Comparison of ENCODE assay signal across 27 mouse cellular contexts in genomic region chr16:20442871-20443270, GRCm38 (mm10). TPM values are rescaled to one million over a fixed set of nuclear protein-coding genes. Genes with fewer than 3 reads are reported as not detected.
A peak's percentile ranks its signal among the peaks of the same experiment; 100 is the strongest.
DNase-seq lines count a peak whose midpoint lies in the region; ATAC-seq and TF ChIP-seq lines count a peak whose summit lies in the region.
"Had no signal": no experiment of that assay in that cellular context is flagged by ENCODE, and none has a peak within 500 bp of the region (broad histone marks: within the 10 kb centered on the region; RNA-seq: fewer than 3 reads in every experiment).

No protein-coding gene starts in this region.

- DNase-seq in gastrocnemius, adult 18-20 months (ENCODE audit: low spot score): peak; percentile 26
- no peak for DNase-seq in gastrocnemius, postnatal 14 days
- peak in 1 of 2 experiments; percentile 26 for DNase-seq in heart, adult 2 months
- DNase-seq in heart, postnatal 25 days (ENCODE audit: low spot score): no peak
- DNase-seq in kidney, adult 2 months: peak; percentile 54
- DNase-seq in thymus, postnatal 14 days: peak; percentile 23
- no peak for DNase-seq in thymus, adult 18-20 months
- DNase-seq: adrenal gland, postnatal 14 days; cerebellum, adult 11-12 months; cerebellum, adult 9-11 months; embryo, embryonic 11 days; kidney, adult 18-20 months; kidney, postnatal 4 days; retina, postnatal 1 day; right cerebral cortex, postnatal 14 days had no signal

- no peak overlapping the region for H3K9ac ChIP-seq in heart, adult 2 months (ENCODE audit: low read depth, low read length)
- H3K9ac ChIP-seq in kidney, embryonic 15.5 days: no peak overlapping the region
- H3K9ac ChIP-seq: embryonic facial prominence, embryonic 12.5 days; hindbrain, embryonic 14.5 days; limb, embryonic 13.5 days; lung, embryonic 15.5 days; midbrain, embryonic 15.5 days; neural tube, embryonic 15.5 days had no signal

- H3K4me1 ChIP-seq in heart, adult 2 months (ENCODE audit: control insufficient read depth, insufficient read depth, low read length): no peaks in the 10 kb centered on the region; the same call in 1 of the 2 replicates
- H3K4me1 ChIP-seq in kidney, adult 2 months (ENCODE audit: control insufficient read depth, insufficient read depth, low read length): no peaks in the 10 kb centered on the region; the same call in 1 of the 2 replicates
- H3K4me1 ChIP-seq in kidney, embryonic 15.5 days: no peaks in the 10 kb centered on the region
- H3K4me1 ChIP-seq: embryonic facial prominence, embryonic 12.5 days; limb, embryonic 13.5 days; lung, embryonic 15.5 days; midbrain, embryonic 15.5 days; neural tube, embryonic 15.5 days had no signal

- WGBS in heart, adult 2 months: 44% methylated on average over 2 of the region's 2 CpGs
- WGBS in kidney, adult 2 months: 51% methylated on average over 2 of the region's 2 CpGs
- 68% methylated on average over 2 of the region's 2 CpGs for WGBS in kidney, embryonic 15.5 days

- no peak for TF ChIP-seq POLR2A in heart, adult 2 months (IDR thresholded peaks at IDR 0.05; ENCODE audit: insufficient read depth, low read depth, low read length)
- TF ChIP-seq POLR2A in kidney, adult 2 months (IDR thresholded peaks at IDR 0.05; ENCODE audit: low read depth, low read length): no peak

- H3K79me2 ChIP-seq in heart, adult 2 months (replicated peaks; ENCODE audit: control insufficient read depth, insufficient read depth, low read length): no peaks in the 10 kb centered on the region

- no peak for ATAC-seq in kidney, embryonic 15.5 days (replicated peaks; ENCODE audit: low FRiP score)
- ATAC-seq: forebrain, embryonic 14.5 days; inflammation-experienced regulatory T-cells, adult 6 months; midbrain, embryonic 15.5 days had no signal

- TF ChIP-seq EP300 in heart, adult 2 months (IDR thresholded peaks at IDR 0.05; ENCODE audit: insufficient read depth, low read depth, low read length): 0 out of 2 replicates have a peak, but pooled peaks have one; percentile 20

- H3K36me3 ChIP-seq in heart, adult 2 months (ENCODE audit: control insufficient read depth, insufficient read depth, low read length): no peaks in the 10 kb centered on the region
- H3K36me3 ChIP-seq in kidney, adult 2 months (ENCODE audit: control insufficient read depth, insufficient read depth, low read length): no peaks in the 10 kb centered on the region
- H3K36me3 ChIP-seq in kidney, embryonic 15.5 days: no peaks in the 10 kb centered on the region
- H3K36me3 ChIP-seq: embryonic facial prominence, embryonic 12.5 days; G1E; limb, embryonic 13.5 days; lung, embryonic 15.5 days; midbrain, embryonic 10.5 days; midbrain, embryonic 15.5 days; neural tube, embryonic 15.5 days had no signal

- H3K27ac ChIP-seq in heart, adult 2 months: no peak overlapping the region; the same call in 1 of the 2 replicates
- no peak overlapping the region for H3K27ac ChIP-seq in kidney, adult 2 months (ENCODE audit: insufficient read depth, low read depth, low read length)
- H3K27ac ChIP-seq in kidney, embryonic 15.5 days: no peak overlapping the region
- H3K27ac ChIP-seq: embryonic facial prominence, embryonic 12.5 days; hindbrain, embryonic 14.5 days; limb, embryonic 13.5 days; lung, embryonic 15.5 days; midbrain, embryonic 10.5 days; midbrain, embryonic 15.5 days; neural tube, embryonic 15.5 days had no signal

- H3K4me3 ChIP-seq in heart, adult 2 months: no peak overlapping the region
- no peak overlapping the region for H3K4me3 ChIP-seq in kidney, adult 2 months (ENCODE audit: insufficient read depth, low read depth, low read length)
- no peak overlapping the region for H3K4me3 ChIP-seq in kidney, embryonic 15.5 days (replicated peaks)
- H3K4me3 ChIP-seq: embryonic facial prominence, embryonic 12.5 days; limb, embryonic 13.5 days; lung, embryonic 15.5 days; midbrain, embryonic 10.5 days; midbrain, embryonic 15.5 days; neural tube, embryonic 15.5 days had no signal

- H3K4me2 ChIP-seq in kidney, embryonic 15.5 days: no peak overlapping the region
- H3K4me2 ChIP-seq: embryonic facial prominence, embryonic 12.5 days; hindbrain, embryonic 14.5 days; limb, embryonic 13.5 days; liver, embryonic 11.5 days; lung, embryonic 15.5 days; midbrain, embryonic 15.5 days; neural tube, embryonic 15.5 days had no signal

- intact Hi-C loops in gastrocnemius, postnatal 14 days (cut with DNase I; ENCODE audit: low total_unique reads): no loop called here
- intact Hi-C loops in heart, adult 2 months (cut with DNase I): no loop called here
- intact Hi-C loops in heart, postnatal 25 days (cut with DNase I): no loop called here

- no peaks in the 10 kb centered on the region for H3K27me3 ChIP-seq in heart, adult 2 months (ENCODE audit: control insufficient read depth, insufficient read depth, low read length)
- no peaks in the 10 kb centered on the region for H3K27me3 ChIP-seq in kidney, adult 2 months (replicated peaks; ENCODE audit: control insufficient read depth, insufficient read depth, low read length)
- no peaks in the 10 kb centered on the region for H3K27me3 ChIP-seq in kidney, embryonic 15.5 days
- H3K27me3 ChIP-seq: embryonic facial prominence, embryonic 12.5 days; limb, embryonic 13.5 days; lung, embryonic 15.5 days; midbrain, embryonic 15.5 days; neural tube, embryonic 15.5 days had no signal

- no peaks in the 10 kb centered on the region for H3K9me3 ChIP-seq in kidney, embryonic 15.5 days (replicated peaks)
- H3K9me3 ChIP-seq: embryonic facial prominence, embryonic 12.5 days; limb, embryonic 13.5 days; lung, embryonic 15.5 days; midbrain, embryonic 15.5 days; neural tube, embryonic 15.5 days had no signal

- no peak for TF ChIP-seq CTCF in heart, adult 2 months (IDR thresholded peaks at IDR 0.05)
- TF ChIP-seq CTCF in kidney, adult 2 months (conservative IDR thresholded peaks at IDR 0.05; ENCODE audit: insufficient read depth, insufficient read length, low read depth, low read length): no peak

RNA-seq across cellular contexts. Expression of gene Abcc5, which starts 16.7 kb away (rescaled TPM):
- total RNA-seq in gastrocnemius, adult 18-20 months (2021): 10 to 100 TPM; 54.0 to 56.5 TPM
- total RNA-seq in gastrocnemius, postnatal 14 days (2021): 10 to 100 TPM; 42.6 to 43.0 TPM
- 10 to 100 TPM; 22.6 to 25.6 TPM for total RNA-seq in heart, adult 2 months (2021)
- polyA plus RNA-seq in heart, adult 2 months (2012; rRNA removed): 61.4 and 95.6 TPM in 2 replicates
- 10 to 100 TPM; 30.6 to 34.8 TPM for total RNA-seq in heart, postnatal 25 days (2021)
- polyA plus RNA-seq in kidney, adult 2 months (2012; rRNA removed): 56.0 and 73.1 TPM in 2 replicates
- polyA plus RNA-seq in kidney, embryonic 15.5 days (2015; fragmentation: Nextera tagmentation; extraction: Ambion mirVana): 56.1 and 63.1 TPM in 2 replicates

RNA-seq across cellular contexts. Expression of gene Eif2b5, which starts 55.7 kb away (rescaled TPM):
- 10 to 100 TPM; 52.6 to 54.4 TPM for total RNA-seq in gastrocnemius, adult 18-20 months (2021)
- total RNA-seq in gastrocnemius, postnatal 14 days (2021): 10 to 100 TPM; 43.0 to 44.9 TPM
- total RNA-seq in heart, adult 2 months (2021): 10 to 100 TPM; 49.9 to 60.1 TPM
- 26.0 and 40.5 TPM in 2 replicates for polyA plus RNA-seq in heart, adult 2 months (2012; rRNA removed)
- total RNA-seq in heart, postnatal 25 days (2021): 10 to 100 TPM; 52.4 to 59.1 TPM
- 30.4 and 33.9 TPM in 2 replicates for polyA plus RNA-seq in kidney, adult 2 months (2012; rRNA removed)
- 108 and 121 TPM in 2 replicates for polyA plus RNA-seq in kidney, embryonic 15.5 days (2015; fragmentation: Nextera tagmentation; extraction: Ambion mirVana)

Comparison
In these comparisons a context has a peak if more than half of its experiments do, and no peak if none do; other contexts are left out.
1. DNase-seq: peak in gastrocnemius, adult 18-20 months (single experiment), kidney, adult 2 months (single experiment) and thymus, postnatal 14 days (single experiment); none in gastrocnemius, postnatal 14 days (single experiment), heart, postnatal 25 days (single experiment) and thymus, adult 18-20 months (0 of 2).